Mouse (Mus musculus): ENCODE measurements around the gene Slc6a20b.

DNA sequence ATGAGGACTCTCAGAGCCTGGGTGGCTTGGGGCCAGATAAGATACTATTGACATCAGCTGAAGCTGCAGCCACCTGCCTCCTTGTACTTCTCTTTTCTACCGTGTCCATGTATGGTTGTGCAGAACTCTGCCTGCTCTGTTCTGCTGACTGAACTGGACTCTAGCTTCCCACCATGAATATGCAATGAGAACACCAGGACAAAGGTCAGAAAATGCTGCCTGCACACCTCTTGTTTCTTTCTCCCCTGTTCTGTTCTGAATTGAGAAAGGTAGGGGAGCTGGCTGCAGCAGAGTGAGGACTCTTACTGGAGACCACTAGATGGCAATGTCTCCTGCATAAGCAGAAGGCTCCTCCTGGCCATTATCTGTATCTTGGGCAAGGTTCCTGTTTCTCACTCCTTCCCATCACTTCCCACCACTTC is 6.3 kb upstream of the Slc6a20b start:
- TF ChIP-seq EP300 (IDR thresholded peaks at IDR 0.05; ENCODE audit: low read depth) (no peak), CTCF (IDR thresholded peaks at IDR 0.05; ENCODE audit: low read depth) (peak; percentile 73)
